Mouse (Mus musculus): ENCODE results near the gene Casp8. TPM values are rescaled to one million over a fixed set of nuclear protein-coding genes. Genes with fewer than 3 reads are reported as not detected.
"Not testable (repeated sequence)": the region's sequence is repeated elsewhere in the genome, so short reads cannot be mapped to it uniquely, and the experiment has no call there.

The Casp8 gene
- total and polyA plus RNA-seq, 3 experiments: 15.2 to 17.5 TPM; not detected in 1

- not testable (repeated sequence) for H3K4me3 ChIP-seq (ENCODE audit: control insufficient read depth in 1 of 2, insufficient read depth in 1 of 2, low read depth in 2 of 2, low read length in 2 of 2); H3K27ac ChIP-seq (ENCODE audit: control insufficient read depth, low read depth, low read length); H3K4me1 ChIP-seq (ENCODE audit: control insufficient read depth in 1 of 2, insufficient read depth in 2 of 2, low read length in 2 of 2); H3K9me3 ChIP-seq (replicated peaks; ENCODE audit: insufficient read depth, low read length); H3K36me3 ChIP-seq (ENCODE audit: control insufficient read depth in 1 of 2, insufficient read depth in 2 of 2, low read length in 2 of 2); H3K27me3 ChIP-seq (ENCODE audit: control insufficient read depth in 1 of 2, insufficient read depth in 2 of 2, low read length in 2 of 2); H3K9ac ChIP-seq (ENCODE audit: control insufficient read depth, low read depth, low read length, poor library complexity, severe bottlenecking); H3K79me2 ChIP-seq (ENCODE audit: control insufficient read depth, insufficient read depth, low read length, poor library complexity)
- peak in 2 of 3 experiments; percentile 30 to 36; a peak in 3 of 6 replicates for TF ChIP-seq CTCF (IDR thresholded peaks at IDR 0.05 in 2 of 3, conservative IDR thresholded peaks at IDR 0.05 in 1 of 3; ENCODE audit: control insufficient read depth in 1 of 3, insufficient read depth in 1 of 3, low read depth in 2 of 3, low read length in 3 of 3, poor library complexity in 1 of 3, severe bottlenecking in 1 of 3)
- TF ChIP-seq RAD21 (IDR thresholded peaks at IDR 0.05; ENCODE audit: low read depth, low read length): peak; percentile 36
- TF ChIP-seq SMC3 (IDR thresholded peaks at IDR 0.05; ENCODE audit: low read depth, low read length): peak; percentile 18; the same call in 1 of the 2 replicates
- peak; percentile 19 for DNase-seq (ENCODE audit: low read depth, low spot score)
Measured at GRCm38 (mm10) chr1:58761391-58762275, 33.5 kb upstream of the Casp8 start.

GRCm38 (mm10) chr1:58762576-58762975 lies 32.6 kb upstream of the Casp8 start:
- no peak overlapping the region for H3K4me3 ChIP-seq (ENCODE audit: control insufficient read depth in 1 of 2, insufficient read depth in 1 of 2, low read depth in 2 of 2, low read length in 2 of 2)
- DNase-seq (ENCODE audit: low read depth, low spot score): no peak

GRCm38 (mm10) chr1:58766446-58766845 lies 28.7 kb upstream of the Casp8 start:
- not testable (repeated sequence) for H3K4me1 ChIP-seq (ENCODE audit: control insufficient read depth in 1 of 2, insufficient read depth in 2 of 2, low read length in 2 of 2); H3K27me3 ChIP-seq (ENCODE audit: control insufficient read depth in 1 of 2, insufficient read depth in 2 of 2, low read length in 2 of 2); H3K27ac ChIP-seq (ENCODE audit: control insufficient read depth, low read depth, low read length); H3K4me3 ChIP-seq (ENCODE audit: control insufficient read depth in 1 of 2, insufficient read depth in 1 of 2, low read depth in 2 of 2, low read length in 2 of 2); H3K79me2 ChIP-seq (ENCODE audit: control insufficient read depth, insufficient read depth, low read length, poor library complexity); H3K9ac ChIP-seq (ENCODE audit: control insufficient read depth, low read depth, low read length, poor library complexity, severe bottlenecking); H3K36me3 ChIP-seq (ENCODE audit: control insufficient read depth in 1 of 2, insufficient read depth in 2 of 2, low read length in 2 of 2); DNase-seq (ENCODE audit: low read depth, low spot score); H3K9me3 ChIP-seq (replicated peaks; ENCODE audit: insufficient read depth, low read length)

More at GRCm38 (mm10) chr1:58762576-58762975, 32.6 kb upstream of the Casp8 start:
- no peaks in the 10 kb centered on the region for H3K4me1 ChIP-seq (ENCODE audit: control insufficient read depth in 1 of 2, insufficient read depth in 2 of 2, low read length in 2 of 2)
- no peaks in the 10 kb centered on the region for H3K79me2 ChIP-seq (ENCODE audit: control insufficient read depth, insufficient read depth, low read length, poor library complexity)
- no peaks in the 10 kb centered on the region; a peak in 1 of 4 replicates for H3K27me3 ChIP-seq (ENCODE audit: control insufficient read depth in 1 of 2, insufficient read depth in 2 of 2, low read length in 2 of 2)
- no peak overlapping the region for H3K9ac ChIP-seq (ENCODE audit: control insufficient read depth, low read depth, low read length, poor library complexity, severe bottlenecking)
- no peaks in the 10 kb centered on the region for H3K9me3 ChIP-seq (replicated peaks; ENCODE audit: insufficient read depth, low read length)
- TF ChIP-seq ZMIZ1 (IDR thresholded peaks at IDR 0.05; ENCODE audit: low read depth, low read length) (no peak), KAT2A (conservative IDR thresholded peaks at IDR 0.05; ENCODE audit: low read depth, low read length) (no peak)
- no peak overlapping the region for H3K27ac ChIP-seq (ENCODE audit: control insufficient read depth, low read depth, low read length)
- H3K36me3 ChIP-seq (ENCODE audit: control insufficient read depth in 1 of 2, insufficient read depth in 2 of 2, low read length in 2 of 2): no peaks in the 10 kb centered on the region

GRCm38 (mm10) chr1:58769136-58769535 lies 26.0 kb upstream of the Casp8 start:
- Histone ChIP-seq H3K9me3 (replicated peaks; ENCODE audit: insufficient read depth, low read length) (no peaks in the 10 kb centered on the region), H3K4me1 (ENCODE audit: control insufficient read depth in 1 of 2, insufficient read depth in 2 of 2, low read length in 2 of 2) (0 out of 4 replicates have a peak, but pooled peaks cover 0 to 6% of the 10 kb centered on the region in 2 experiments), H3K4me3 (ENCODE audit: control insufficient read depth in 1 of 2, insufficient read depth in 1 of 2, low read depth in 2 of 2, low read length in 2 of 2) (no peak overlapping the region), H3K27ac (ENCODE audit: control insufficient read depth, low read depth, low read length) (no peak overlapping the region), H3K9ac (ENCODE audit: control insufficient read depth, low read depth, low read length, poor library complexity, severe bottlenecking) (no peak overlapping the region), H3K79me2 (ENCODE audit: control insufficient read depth, insufficient read depth, low read length, poor library complexity) (no peaks in the 10 kb centered on the region), H3K27me3 (ENCODE audit: control insufficient read depth in 1 of 2, insufficient read depth in 2 of 2, low read length in 2 of 2) (no peaks in the 10 kb centered on the region; a peak in 1 of 4 replicates), H3K36me3 (ENCODE audit: control insufficient read depth in 1 of 2, insufficient read depth in 2 of 2, low read length in 2 of 2) (no peaks in the 10 kb centered on the region)
- DNase-seq (ENCODE audit: low read depth, low spot score): no peak
- TF ChIP-seq POLR2AphosphoS2 (IDR thresholded peaks at IDR 0.05; ENCODE audit: low read length) (no peak), NRF1 (IDR thresholded peaks at IDR 0.05; ENCODE audit: insufficient read depth, low read depth, low read length, poor library complexity, severe bottlenecking) (no peak), EP300 (IDR thresholded peaks at IDR 0.05; ENCODE audit: low read depth in 1 of 2, low read length in 2 of 2) (no peak), MXI1 (IDR thresholded peaks at IDR 0.05; ENCODE audit: low read depth, low read length) (no peak), MAFK (IDR thresholded peaks at IDR 0.05; ENCODE audit: borderline replicate concordance, low read depth, low read length) (no peak), UBTF (IDR thresholded peaks at IDR 0.05; ENCODE audit: borderline replicate concordance, insufficient read depth, low read depth, low read length) (no peak), SIN3A (IDR thresholded peaks at IDR 0.05; ENCODE audit: low read length) (no peak), CHD1 (IDR thresholded peaks at IDR 0.05; ENCODE audit: low read depth, low read length) (no peak), NELFE (IDR thresholded peaks at IDR 0.05; ENCODE audit: low read depth, low read length) (no peak), CHD2 (IDR thresholded peaks at IDR 0.05; ENCODE audit: low read length) (no peak), TAL1 (IDR thresholded peaks at IDR 0.05; ENCODE audit: low read length) (no peak), RAD21 (IDR thresholded peaks at IDR 0.05; ENCODE audit: low read depth, low read length) (no peak), SMC3 (IDR thresholded peaks at IDR 0.05; ENCODE audit: low read depth, low read length) (no peak), RCOR1 (IDR thresholded peaks at IDR 0.05; ENCODE audit: low read depth, low read length) (no peak), ZNF384 (IDR thresholded peaks at IDR 0.05; ENCODE audit: low read depth, low read length) (no peak), ZMIZ1 (IDR thresholded peaks at IDR 0.05; ENCODE audit: low read depth, low read length) (no peak), MAZ (IDR thresholded peaks at IDR 0.05; ENCODE audit: low read depth, low read length) (no peak)

Data from MEL (cell line).